Mouse (Mus musculus) naive thymus-derived CD4-positive, alpha-beta T cell, adult 2 months (primary cell): ENCODE results near the gene Sox11.

ENCODE experiments used
- DNase-seq: peaks from one replicate; pipeline ENCODE4 v3.0.0-alpha.2; 2011; ENCODE audit warnings: low read depth

Sox11 gene

GRCm38 (mm10) chr12:27341871-27342690, at the start of gene Sox11:
Gene Sox11 (minus strand): TSS chr12:27342574.
- DNase-seq = no peak

DNA sequence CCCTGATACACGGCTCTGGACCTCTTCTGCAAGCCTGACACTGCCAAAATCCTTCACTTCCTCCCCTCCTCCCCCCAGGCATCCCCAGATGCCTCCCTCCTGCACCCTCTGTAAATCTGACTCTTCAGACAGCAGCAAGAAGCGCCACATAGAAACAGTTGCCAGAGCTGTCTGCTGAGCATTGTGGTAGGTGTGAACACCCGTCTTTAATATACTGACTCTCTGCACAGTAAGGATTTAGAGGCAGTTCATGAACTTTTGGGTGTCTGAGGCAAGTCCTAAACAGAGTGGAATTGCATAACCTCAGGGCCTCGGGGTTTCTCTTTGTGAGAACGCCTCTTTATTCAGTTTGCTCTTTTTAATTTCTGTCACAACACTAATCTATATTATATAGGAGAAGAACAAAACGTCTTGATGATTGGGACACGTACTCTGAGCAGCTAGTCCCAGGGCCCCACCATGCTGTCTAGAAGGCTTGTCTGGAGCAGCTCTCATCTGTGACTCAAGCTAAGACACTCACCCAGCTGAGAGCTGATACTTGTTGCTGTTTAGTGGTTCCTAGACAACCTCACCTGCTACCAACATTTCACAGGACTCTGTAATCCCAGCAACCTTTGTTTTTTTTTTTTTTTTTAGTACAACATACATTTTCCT, 49.4 kb upstream of the Sox11 start:
- no peak for DNase-seq

- DNase-seq = no peak
These were observed 48.1 kb upstream of the Sox11 start for GRCm38 (mm10) chr12:27390439-27390838.

DNA sequence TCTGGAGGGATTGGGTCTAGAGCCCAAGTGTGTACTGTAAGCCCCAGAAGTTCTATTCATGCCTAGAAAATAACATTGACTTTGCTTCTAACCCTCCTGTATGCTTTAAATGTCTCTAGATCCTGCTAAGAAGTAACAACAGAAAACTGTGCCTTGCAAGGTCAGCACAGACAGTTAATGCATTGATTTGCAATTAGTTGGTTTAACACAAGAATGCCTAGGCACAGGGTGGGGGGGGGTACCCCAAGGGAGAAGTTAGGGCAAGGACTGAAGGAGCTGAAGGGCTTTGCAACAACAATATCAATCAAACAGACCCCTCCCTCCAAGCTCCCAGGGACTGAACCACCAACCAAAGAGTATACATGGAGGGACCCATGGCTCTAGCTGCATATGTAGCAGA, 47.1 kb upstream of the Sox11 start:
- DNase-seq = no peak

GRCm38 (mm10) chr12:27372505-27372904, 30.1 kb upstream of the Sox11 start:
- DNase-seq = no peak

DNA sequence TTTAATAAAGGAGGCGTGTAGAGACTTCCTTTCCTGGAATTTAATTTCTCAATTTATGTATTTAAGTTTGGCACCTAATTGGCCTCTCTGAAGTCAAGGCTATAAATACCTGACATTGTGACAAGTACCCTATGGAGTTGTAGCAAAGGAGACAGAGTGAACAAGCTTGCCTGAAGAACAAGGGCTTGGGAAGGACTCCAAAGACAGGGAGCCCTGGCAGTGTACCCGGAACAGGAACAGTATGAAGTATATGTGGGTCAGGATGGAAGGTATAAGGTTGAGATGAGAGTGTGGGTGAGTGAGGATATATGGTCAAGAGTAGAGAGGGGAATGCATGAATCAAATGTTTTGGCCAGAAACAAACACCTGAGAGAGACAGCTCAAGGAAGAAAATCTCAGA, 28.4 kb upstream of the Sox11 start:
- no peak for DNase-seq

DNA sequence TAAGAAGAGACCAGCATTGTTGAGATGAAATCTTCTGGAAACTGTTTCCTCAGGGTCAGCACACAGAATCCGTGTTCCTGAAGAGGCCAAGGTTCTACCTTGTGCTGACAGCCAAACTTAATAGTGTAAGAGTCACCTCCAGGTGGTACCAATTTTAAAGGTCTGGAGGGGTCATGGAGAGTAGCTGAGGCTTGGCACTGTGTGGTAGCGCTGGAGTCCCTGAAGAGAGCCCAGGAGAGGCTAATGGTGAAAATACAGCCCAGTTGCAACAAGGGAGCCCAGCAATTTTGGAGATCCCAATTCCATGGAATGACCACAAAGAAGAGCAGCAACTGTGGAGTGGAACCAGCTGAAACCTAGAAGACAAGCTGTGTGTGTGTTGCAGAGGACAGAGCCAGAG, 25.1 kb upstream of the Sox11 start:
- DNase-seq = no peak

DNA sequence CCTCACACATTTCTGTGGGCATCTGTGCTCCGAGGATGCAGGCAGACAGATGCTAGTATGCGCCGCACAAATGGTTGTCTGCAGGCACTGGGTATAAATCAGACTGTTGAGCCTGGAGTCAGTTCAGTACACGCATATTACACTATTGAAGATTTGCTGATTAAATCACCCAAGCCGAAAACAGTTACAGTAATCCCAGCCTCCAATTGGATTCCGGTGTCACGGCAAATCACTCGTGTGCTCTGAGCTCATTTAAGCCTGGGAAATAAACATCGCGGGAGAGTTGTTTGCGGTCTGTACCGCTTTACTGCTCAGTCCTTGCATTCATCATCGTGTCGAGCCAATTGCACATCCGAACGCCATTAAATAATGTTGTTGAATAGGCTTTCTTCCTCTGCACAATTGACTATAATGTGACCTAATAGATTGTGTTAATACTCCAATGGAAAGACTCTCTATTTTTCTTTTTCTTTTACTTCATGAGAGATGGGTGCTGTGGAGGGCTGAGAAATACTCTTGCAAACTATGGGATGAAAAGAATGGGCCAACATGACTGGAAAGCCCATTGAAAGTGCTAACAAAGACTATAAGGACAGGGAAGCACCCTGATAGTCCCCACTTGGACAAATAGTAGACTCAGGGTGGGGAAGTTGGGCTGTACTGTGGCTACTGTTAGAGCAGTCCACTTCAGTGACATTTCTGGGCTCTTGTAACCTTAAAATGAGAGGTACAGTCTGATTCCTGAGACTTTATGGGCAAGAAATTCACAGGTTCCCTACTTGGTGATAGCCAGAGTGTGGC, 21.7 kb upstream of the Sox11 start:
- DNase-seq = no peak

DNA sequence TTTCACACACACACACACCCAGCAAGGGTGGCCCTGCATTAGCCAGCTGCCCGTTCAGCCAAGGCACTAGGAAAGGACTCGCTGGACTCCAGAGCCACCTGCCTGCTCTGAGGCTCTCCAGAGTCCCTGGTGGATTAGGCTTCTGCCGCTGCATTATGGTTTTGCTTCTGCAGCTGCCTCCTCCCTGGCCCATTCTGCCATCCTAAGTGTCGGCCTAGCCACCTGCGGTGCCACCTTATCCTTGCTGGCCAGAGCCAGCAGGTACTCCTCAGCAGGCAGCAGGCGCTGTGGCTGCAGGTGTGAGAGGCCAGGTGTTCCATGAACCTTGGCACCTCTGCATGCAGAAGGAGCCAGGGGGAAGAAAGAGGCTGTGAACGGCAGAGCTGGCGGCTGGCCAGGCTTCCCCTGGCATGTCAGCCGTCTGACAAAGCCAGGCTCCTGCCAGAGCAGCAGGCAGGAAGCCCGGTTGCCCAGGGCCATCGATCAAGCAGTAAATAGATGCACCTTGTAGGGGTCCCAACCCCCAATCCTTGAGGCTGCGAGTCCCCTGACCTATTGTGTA, 14.8 kb upstream of the Sox11 start:
- DNase-seq = no peak

- no peak for DNase-seq
These were observed 14.2 kb upstream of the Sox11 start for GRCm38 (mm10) chr12:27356571-27356970.

DNA sequence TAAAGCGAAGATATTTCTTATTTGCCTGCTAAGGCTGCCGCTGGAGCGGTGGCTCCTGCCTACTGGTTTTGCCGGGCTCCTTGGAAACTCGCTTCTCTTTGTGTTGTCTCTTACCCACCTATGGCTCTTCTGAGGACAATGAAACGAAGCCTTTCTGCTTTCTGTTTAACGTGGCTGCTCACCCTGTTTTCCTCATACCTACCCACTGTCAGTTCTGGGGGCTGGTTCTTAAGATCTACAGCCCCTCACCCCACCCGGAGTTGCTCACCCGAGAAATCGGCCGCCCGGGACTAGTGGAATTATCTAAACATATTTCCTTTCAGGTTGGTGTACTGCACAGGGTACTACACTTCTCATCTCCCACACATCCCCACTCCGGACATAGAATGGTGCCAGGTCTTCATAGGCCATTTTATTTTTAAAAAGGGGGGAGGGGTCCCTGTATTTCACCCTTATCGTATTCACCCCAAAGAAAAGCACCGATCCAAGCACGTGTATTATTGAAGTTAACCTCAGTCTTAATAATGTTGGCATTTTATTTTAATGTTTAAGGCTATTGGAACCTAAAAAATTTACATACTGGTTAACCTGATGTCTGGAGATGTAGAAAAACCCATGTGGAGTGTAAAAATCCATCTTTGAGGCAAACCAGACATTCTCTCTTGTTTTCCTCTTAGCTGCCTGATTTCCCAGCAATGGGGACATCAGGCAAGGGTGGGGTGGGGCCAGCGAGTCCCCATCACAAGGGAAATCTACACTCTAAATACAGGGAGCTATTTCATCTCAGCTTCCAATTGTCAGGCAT, 1.4 kb upstream of the Sox11 start:
- no peak for DNase-seq

DNA sequence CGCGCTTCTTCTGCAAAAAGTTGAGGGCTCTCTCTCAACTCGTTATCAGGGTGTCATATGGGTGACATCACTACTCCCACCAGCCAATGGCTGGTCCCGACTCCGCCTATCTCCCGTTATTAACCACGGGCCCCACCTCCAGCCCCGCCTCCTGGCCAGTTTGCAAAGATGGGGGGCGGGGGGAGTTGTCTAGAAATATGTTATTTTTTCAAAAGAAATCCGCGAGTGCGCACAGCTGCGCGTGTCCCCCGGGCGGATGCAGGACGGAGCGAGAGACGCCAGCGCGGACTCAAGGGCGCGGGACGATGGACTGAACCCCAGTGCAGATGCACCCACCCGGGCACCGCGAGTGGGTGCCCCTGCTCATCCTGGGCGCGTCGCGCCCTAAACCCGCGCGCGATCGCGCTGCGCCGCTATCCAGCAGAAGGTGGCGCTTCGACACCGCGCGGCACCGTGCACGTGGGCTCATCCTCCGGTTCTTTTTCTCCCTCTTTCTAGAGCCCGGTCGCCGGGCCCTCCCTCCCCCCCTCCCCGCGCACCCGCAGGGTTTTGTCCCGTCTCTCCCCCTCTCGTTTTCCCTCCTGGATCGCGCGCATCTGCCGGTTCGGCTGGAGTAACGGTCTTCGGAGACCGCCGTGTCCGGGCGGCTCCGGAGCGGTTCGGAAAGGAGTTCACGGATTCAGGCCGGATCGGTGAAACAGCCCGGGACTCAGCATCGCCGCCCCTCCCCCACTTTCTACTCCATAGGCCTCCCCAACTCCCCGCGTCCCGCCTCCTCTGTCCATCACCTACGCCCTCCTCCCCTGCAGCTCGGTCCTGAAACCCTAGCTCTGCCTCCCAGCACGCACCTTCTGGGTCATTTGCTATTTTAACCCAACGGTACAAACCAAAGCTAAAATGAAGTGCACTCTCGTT, 574 bp upstream of the Sox11 start:
- DNase-seq = no peak

- peak; percentile 0 for DNase-seq
These were observed 1.1 kb downstream of the Sox11 start for GRCm38 (mm10) chr12:27341130-27341870.

- no peak for DNase-seq
These were observed 1.8 kb downstream of the Sox11 start for GRCm38 (mm10) chr12:27340451-27341035.

GRCm38 (mm10) chr12:27339171-27339751, 3.1 kb downstream of the Sox11 start:
- DNase-seq = no peak

DNA sequence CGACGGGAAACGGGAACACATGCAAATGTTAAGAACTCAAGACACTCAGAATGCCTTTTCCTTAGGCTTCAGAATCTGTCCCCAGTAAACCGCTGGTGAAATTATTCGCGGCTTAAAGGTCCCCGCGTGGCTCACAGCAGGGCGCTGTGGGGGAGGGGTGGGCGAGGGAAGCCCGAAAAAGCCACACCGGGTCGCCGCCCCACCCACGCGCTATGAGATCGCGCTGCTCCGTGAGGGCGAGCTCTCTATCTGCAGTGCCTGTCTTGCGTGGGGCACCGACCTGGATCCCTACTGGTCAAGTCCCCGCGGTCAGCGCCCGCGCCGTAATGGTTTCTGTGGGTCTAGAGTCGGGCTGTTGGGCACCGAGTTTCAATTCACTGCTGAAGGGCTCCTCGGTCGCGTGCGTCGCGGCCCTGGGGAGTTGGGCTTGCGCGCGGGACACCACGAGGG, 3.6 kb downstream of the Sox11 start:
- no peak for DNase-seq

DNA sequence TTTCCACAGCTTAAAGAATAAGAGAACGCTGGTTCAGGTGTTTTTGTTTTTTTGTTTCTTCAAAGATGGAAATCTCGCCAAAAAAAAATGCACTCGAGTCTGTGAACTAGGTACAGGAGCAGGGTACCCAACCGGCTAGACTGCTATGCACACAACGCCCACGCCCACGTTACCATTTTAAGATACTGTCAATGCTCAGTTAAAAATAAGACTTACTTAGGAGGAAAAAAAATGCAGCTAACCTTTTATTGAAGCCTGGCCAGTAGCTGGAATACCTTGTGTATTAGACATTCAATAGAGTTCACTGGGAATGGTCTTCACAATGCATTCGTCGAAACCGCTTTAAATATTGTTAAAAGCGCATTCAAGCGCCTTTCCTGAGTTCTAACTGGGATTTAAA, 4.3 kb downstream of the Sox11 start:
- DNase-seq = no peak

- DNase-seq = no peak
These were observed 4.9 kb downstream of the Sox11 start for GRCm38 (mm10) chr12:27337482-27337881.

DNA sequence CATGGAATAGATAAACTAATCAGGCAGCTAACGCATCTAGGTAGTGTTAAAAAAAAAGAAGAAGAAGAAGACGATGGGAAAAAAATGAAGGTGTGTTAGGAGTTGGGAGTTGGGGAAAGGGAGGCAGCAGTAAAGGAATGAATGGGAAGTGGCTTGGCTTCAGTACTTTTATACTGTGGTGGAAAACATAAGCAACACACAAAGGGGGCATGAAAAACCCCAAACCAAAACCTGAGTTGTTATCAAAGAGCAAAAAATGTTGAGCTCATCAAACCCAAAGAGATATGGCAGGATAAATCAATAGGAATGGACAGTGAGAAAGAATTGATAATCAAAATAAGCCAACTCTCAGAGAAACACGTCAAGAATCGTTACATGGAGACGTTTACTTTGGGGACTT, 5.6 kb downstream of the Sox11 start:
- DNase-seq = no peak
